Mouse (Mus musculus): ENCODE data around the gene Prkag3. TPM values are rescaled to one million over a fixed set of nuclear protein-coding genes. Genes with fewer than 3 reads are reported as not detected.

Gene Prkag3
- polyA plus RNA-seq, 1 experiment from 2014 or later, result 1.8 TPM

- Histone ChIP-seq H3K36me3 (ENCODE audit: control insufficient read depth, insufficient read depth, low read length) (no peaks in the 10 kb centered on the region), H3K27me3 (ENCODE audit: control insufficient read depth, insufficient read depth, low read length) (no peaks in the 10 kb centered on the region), H3K27ac (ENCODE audit: low read length) (no peak overlapping the region), H3K9me3 (replicated peaks; ENCODE audit: control insufficient read depth, low read length) (no peaks in the 10 kb centered on the region), H3K4me2 (ENCODE audit: low read depth, low read length) (no peak overlapping the region), H3K9ac (ENCODE audit: low read length) (no peak overlapping the region), H3K4me3 (replicated peaks; ENCODE audit: low read length) (no peak overlapping the region), H3K4me1 (ENCODE audit: control insufficient read depth, insufficient read depth, low read length) (no peaks in the 10 kb centered on the region)
- WGBS, result 67% methylated on average over 6 of the region's 6 CpGs
- ATAC-seq (ENCODE audit: insufficient read depth, low FRiP score), result no peak
These were observed 27.4 kb downstream of the Prkag3 start for GRCm38 (mm10) chr1:74721657-74722056.

GRCm38 (mm10) chr1:74719281-74719680 lies 29.7 kb downstream of the Prkag3 start:
- Histone ChIP-seq H3K9ac (ENCODE audit: low read length) (no peak overlapping the region), H3K4me3 (replicated peaks; ENCODE audit: low read length) (no peak overlapping the region), H3K9me3 (replicated peaks; ENCODE audit: control insufficient read depth, low read length) (no peaks in the 10 kb centered on the region), H3K27me3 (ENCODE audit: control insufficient read depth, insufficient read depth, low read length) (no peaks in the 10 kb centered on the region), H3K36me3 (ENCODE audit: control insufficient read depth, insufficient read depth, low read length) (no peaks in the 10 kb centered on the region), H3K27ac (ENCODE audit: low read length) (no peak overlapping the region), H3K4me2 (ENCODE audit: low read depth, low read length) (no peak overlapping the region), H3K4me1 (ENCODE audit: control insufficient read depth, insufficient read depth, low read length) (no peaks in the 10 kb centered on the region)
- no peak for ATAC-seq (ENCODE audit: insufficient read depth, low FRiP score)
- WGBS, result 68% methylated on average over 3 of the region's 3 CpGs

DNA sequence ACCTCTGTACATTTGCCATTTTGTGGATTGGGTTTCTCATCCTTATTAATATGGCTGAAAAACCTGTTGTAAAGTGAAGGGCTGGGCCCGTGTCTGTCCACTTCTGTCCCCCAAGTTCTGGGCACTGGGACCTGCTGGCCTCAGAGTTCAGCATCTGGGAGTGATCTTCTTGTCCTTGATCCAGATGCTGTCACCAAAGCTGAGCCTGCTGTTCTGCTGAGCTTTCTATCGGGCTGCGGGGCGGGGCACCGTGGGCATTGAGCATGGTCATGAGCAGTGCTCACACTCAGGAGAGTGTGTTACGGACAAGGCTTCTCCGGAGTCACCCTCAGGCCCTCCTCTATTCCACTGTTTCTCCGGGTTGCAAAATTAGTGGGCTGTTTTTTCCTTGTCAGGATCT lies 30.9 kb downstream of the Prkag3 start:
- H3K4me2 ChIP-seq (ENCODE audit: low read depth, low read length), result no peak overlapping the region
- H3K27me3 ChIP-seq (ENCODE audit: control insufficient read depth, insufficient read depth, low read length), result no peaks in the 10 kb centered on the region
- H3K9me3 ChIP-seq (replicated peaks; ENCODE audit: control insufficient read depth, low read length), result no peaks in the 10 kb centered on the region
- H3K4me3 ChIP-seq (replicated peaks; ENCODE audit: low read length), result no peak overlapping the region
- no peak overlapping the region for H3K9ac ChIP-seq (ENCODE audit: low read length)
- no peaks in the 10 kb centered on the region for H3K36me3 ChIP-seq (ENCODE audit: control insufficient read depth, insufficient read depth, low read length)
- H3K4me1 ChIP-seq (ENCODE audit: control insufficient read depth, insufficient read depth, low read length), result no peaks in the 10 kb centered on the region
- ATAC-seq (ENCODE audit: insufficient read depth, low FRiP score), result no peak
- no peak overlapping the region for H3K27ac ChIP-seq (ENCODE audit: low read length)
- 88% methylated on average over 8 of the region's 8 CpGs for WGBS

- 85% methylated on average over 6 of the region's 6 CpGs for WGBS
These were observed 33.1 kb downstream of the Prkag3 start for GRCm38 (mm10) chr1:74715886-74716285.

GRCm38 (mm10) chr1:74715468-74715867 lies 33.6 kb downstream of the Prkag3 start:
- ATAC-seq (ENCODE audit: insufficient read depth, low FRiP score), result no peak

More at GRCm38 (mm10) chr1:74715886-74716285, 33.1 kb downstream of the Prkag3 start:
- no peak overlapping the region for H3K9ac ChIP-seq (ENCODE audit: low read length)
- H3K4me3 ChIP-seq (replicated peaks; ENCODE audit: low read length), result no peak overlapping the region
- H3K36me3 ChIP-seq (ENCODE audit: control insufficient read depth, insufficient read depth, low read length), result no peaks in the 10 kb centered on the region
- 0 out of 2 replicates have a peak, but pooled peaks cover 2% of the 10 kb centered on the region for H3K4me1 ChIP-seq (ENCODE audit: control insufficient read depth, insufficient read depth, low read length)
- H3K4me2 ChIP-seq (ENCODE audit: low read depth, low read length), result no peak overlapping the region
- H3K27ac ChIP-seq (ENCODE audit: low read length), result no peak overlapping the region
- ATAC-seq (ENCODE audit: insufficient read depth, low FRiP score), result no peak
- no peaks in the 10 kb centered on the region for H3K9me3 ChIP-seq (replicated peaks; ENCODE audit: control insufficient read depth, low read length)
- no peaks in the 10 kb centered on the region for H3K27me3 ChIP-seq (ENCODE audit: control insufficient read depth, insufficient read depth, low read length)

DNA sequence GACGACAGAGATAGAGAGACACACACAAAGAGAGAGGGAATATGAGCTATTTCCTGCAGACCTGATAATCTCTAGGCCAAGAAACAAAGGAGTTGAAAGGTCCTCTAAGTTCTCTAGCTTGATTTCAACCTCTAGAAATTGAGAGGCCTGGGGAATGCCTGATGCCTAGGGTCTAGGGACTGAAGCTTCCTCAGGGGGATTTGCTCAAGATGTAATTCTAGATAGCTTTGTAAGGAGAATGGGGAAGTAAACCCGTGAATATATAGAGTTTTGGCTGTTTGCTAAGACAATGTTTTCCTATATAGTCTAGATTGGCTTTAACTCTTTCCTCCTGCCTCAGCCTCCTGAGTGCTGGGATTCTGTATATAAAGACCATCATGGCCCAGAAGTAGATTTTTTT lies 34.1 kb downstream of the Prkag3 start:
- no peak overlapping the region for H3K4me3 ChIP-seq (replicated peaks; ENCODE audit: low read length)
- no peak overlapping the region for H3K4me2 ChIP-seq (ENCODE audit: low read depth, low read length)
- no peaks in the 10 kb centered on the region for H3K9me3 ChIP-seq (replicated peaks; ENCODE audit: control insufficient read depth, low read length)
- 44% methylated on average over 2 of the region's 2 CpGs for WGBS
- H3K27me3 ChIP-seq (ENCODE audit: control insufficient read depth, insufficient read depth, low read length), result no peaks in the 10 kb centered on the region
- ATAC-seq (ENCODE audit: insufficient read depth, low FRiP score), result no peak
- H3K4me1 ChIP-seq (ENCODE audit: control insufficient read depth, insufficient read depth, low read length), result 0 out of 2 replicates have a peak, but pooled peaks cover 2% of the 10 kb centered on the region
- no peak overlapping the region for H3K9ac ChIP-seq (ENCODE audit: low read length)
- H3K27ac ChIP-seq (ENCODE audit: low read length), result no peak overlapping the region
- H3K36me3 ChIP-seq (ENCODE audit: control insufficient read depth, insufficient read depth, low read length), result no peaks in the 10 kb centered on the region

More at GRCm38 (mm10) chr1:74715468-74715867, 33.6 kb downstream of the Prkag3 start:
- H3K9me3 ChIP-seq (replicated peaks; ENCODE audit: control insufficient read depth, low read length), result no peaks in the 10 kb centered on the region
- 65% methylated on average over 5 of the region's 5 CpGs for WGBS
- H3K4me3 ChIP-seq (replicated peaks; ENCODE audit: low read length), result no peak overlapping the region
- no peaks in the 10 kb centered on the region for H3K27me3 ChIP-seq (ENCODE audit: control insufficient read depth, insufficient read depth, low read length)
- no peak overlapping the region for H3K27ac ChIP-seq (ENCODE audit: low read length)
- H3K4me1 ChIP-seq (ENCODE audit: control insufficient read depth, insufficient read depth, low read length), result 0 out of 2 replicates have a peak, but pooled peaks cover 2% of the 10 kb centered on the region
- no peaks in the 10 kb centered on the region for H3K36me3 ChIP-seq (ENCODE audit: control insufficient read depth, insufficient read depth, low read length)
- H3K9ac ChIP-seq (ENCODE audit: low read length), result no peak overlapping the region
- H3K4me2 ChIP-seq (ENCODE audit: low read depth, low read length), result no peak overlapping the region

DNA sequence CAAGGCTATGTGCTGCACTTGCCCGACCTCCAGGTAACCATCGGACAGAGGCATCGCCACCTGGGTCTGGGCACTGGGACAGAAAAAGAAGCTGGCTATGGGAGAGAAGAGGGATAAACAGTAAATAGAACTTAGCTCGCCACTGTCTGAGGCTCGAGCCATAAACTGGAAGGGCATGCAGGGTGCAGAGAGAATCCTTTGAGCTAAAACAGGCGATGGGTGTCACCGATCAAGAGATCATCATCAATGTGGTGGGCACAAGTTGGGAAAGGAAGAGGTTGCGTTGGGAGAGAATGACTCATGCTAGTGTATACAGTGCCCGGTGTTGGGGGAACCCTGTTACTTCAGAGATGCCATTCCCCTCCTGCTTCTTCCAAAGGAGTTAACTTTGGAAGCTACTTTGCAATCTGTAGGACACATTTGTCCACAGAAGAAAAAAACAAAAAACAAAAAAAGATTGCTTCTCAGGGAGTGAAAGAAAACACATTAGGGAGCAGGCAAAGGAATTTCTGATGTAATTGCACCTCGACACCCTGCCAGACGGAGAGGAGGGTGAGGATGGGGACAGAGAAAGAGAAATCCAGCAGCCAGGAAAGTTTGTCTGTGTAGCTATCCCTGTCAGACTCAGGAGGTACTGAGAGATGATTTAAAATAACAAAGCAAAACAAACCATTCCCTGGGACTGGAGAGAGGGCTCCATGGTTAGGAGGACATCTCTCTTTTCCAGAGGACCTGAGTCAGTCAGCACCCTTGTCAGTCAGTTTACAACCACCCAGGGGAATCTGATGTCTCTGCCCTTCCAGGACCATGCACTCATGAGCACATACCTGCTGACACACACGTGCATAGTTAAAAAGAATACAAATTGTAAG lies 34.9 kb downstream of the Prkag3 start:
- Histone ChIP-seq H3K4me3 (replicated peaks; ENCODE audit: low read length) (peak overlapping the region; percentile 56), H3K4me2 (ENCODE audit: low read depth, low read length) (peak overlapping the region; percentile 91), H3K27me3 (ENCODE audit: control insufficient read depth, insufficient read depth, low read length) (no peaks in the 10 kb centered on the region), H3K4me1 (ENCODE audit: control insufficient read depth, insufficient read depth, low read length) (0 out of 2 replicates have a peak, but pooled peaks cover 2% of the 10 kb centered on the region), H3K36me3 (ENCODE audit: control insufficient read depth, insufficient read depth, low read length) (no peaks in the 10 kb centered on the region), H3K9ac (ENCODE audit: low read length) (peak overlapping the region; percentile 81), H3K27ac (ENCODE audit: low read length) (no peak overlapping the region), H3K9me3 (replicated peaks; ENCODE audit: control insufficient read depth, low read length) (no peaks in the 10 kb centered on the region)
- no peak for ATAC-seq (ENCODE audit: insufficient read depth, low FRiP score)
- WGBS, result 23% methylated on average over 12 of the region's 12 CpGs

DNA sequence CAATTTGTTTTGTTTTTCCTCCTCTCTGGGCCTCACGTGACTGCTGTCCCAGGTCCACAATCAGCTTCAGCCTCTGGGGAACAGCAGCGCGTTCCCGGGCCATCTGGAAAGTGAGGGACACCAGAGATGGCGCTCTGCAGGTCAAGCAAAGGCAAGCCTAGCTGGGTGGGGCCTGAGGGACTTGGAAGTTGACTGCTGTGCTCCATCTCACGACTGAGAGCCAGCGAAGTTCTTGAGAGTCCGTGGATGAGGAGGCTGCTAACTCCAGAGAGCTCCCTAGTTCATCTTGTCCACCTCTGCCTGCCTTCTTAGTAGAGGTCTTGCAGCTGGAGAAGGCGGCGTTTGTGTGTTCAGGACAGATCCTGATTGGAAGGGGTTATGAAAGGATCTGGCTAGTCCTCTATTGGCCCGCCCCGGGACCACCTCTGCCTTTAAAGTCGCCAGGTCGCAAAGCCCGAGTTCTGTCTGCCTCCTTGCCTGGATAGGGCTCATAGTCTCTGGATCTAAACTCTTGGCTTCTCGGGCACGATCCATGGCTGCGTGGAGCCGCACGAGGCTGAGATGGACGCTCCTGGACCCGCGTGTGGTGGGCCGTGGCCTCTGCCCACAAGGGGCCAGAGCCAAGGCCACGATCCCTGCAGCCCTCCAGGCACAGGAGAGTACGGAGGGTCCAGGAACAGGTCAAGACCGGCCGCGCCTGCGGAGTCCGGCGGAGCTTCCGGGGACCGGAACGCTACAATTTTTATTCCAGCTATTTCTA lies 35.7 kb downstream of the Prkag3 start, which contains the start of gene Cyp27a1:
Gene Cyp27a1, plus strand, starts transcription at position 476 of the 760 bp plus-strand sequence.
- Histone ChIP-seq H3K4me1 (ENCODE audit: control insufficient read depth, insufficient read depth, low read length) (0 out of 2 replicates have a peak, but pooled peaks cover 2% of the 10 kb centered on the region), H3K9ac (ENCODE audit: low read length) (peak within 1 kb of the TSS; percentile 81), H3K27ac (ENCODE audit: low read length) (0 out of 2 replicates have a peak within 1 kb of the TSS, but pooled peaks have one; percentile 23), H3K36me3 (ENCODE audit: control insufficient read depth, insufficient read depth, low read length) (no peaks in the 10 kb centered on the region), H3K27me3 (ENCODE audit: control insufficient read depth, insufficient read depth, low read length) (no peaks in the 10 kb centered on the region), H3K4me3 (replicated peaks; ENCODE audit: low read length) (peak within 1 kb of the TSS; percentile 56), H3K9me3 (replicated peaks; ENCODE audit: control insufficient read depth, low read length) (no peaks in the 10 kb centered on the region), H3K4me2 (ENCODE audit: low read depth, low read length) (peak within 1 kb of the TSS; percentile 91)
- WGBS, result 4% methylated on average over 35 of the region's 35 CpGs
- peak; percentile 80; the same call in 1 of the 2 replicates for ATAC-seq (ENCODE audit: insufficient read depth, low FRiP score)
